Mouse (Mus musculus) megakaryocyte-erythroid progenitor cell, adult 5-6 weeks (primary cell): ENCODE data around the gene Cela2a. TPM values are rescaled to one million over a fixed set of nuclear protein-coding genes. Genes with fewer than 3 reads are reported as not detected.

Source experiments
- ATAC-seq: replicated peaks from 2 replicates; pipeline ENCODE4 v1.8.0; 2016; ENCODE audit warnings: mild to moderate bottlenecking, inconsistent platforms; ENCODE audit not compliant: severe bottlenecking, poor library complexity, low FRiP score, low TSS enrichment
- total RNA-seq, 2 experiments: library from RNA; stranded (forward) in 1 of 2; stranded (reverse) in 1 of 2; fragments of 200-1000, 215-1000 nt in 1 of 2; fragments of >200 nt in 1 of 2; fragmentation: Nextera tagmentation in 1 of 2; gene quantifications; 2 replicates each; pipeline ENCODE4 v1.2.3; 2014 to 2017

Gene Cela2a
- total RNA-seq, 2 experiments from 2014 or later, result not detected

DNA sequence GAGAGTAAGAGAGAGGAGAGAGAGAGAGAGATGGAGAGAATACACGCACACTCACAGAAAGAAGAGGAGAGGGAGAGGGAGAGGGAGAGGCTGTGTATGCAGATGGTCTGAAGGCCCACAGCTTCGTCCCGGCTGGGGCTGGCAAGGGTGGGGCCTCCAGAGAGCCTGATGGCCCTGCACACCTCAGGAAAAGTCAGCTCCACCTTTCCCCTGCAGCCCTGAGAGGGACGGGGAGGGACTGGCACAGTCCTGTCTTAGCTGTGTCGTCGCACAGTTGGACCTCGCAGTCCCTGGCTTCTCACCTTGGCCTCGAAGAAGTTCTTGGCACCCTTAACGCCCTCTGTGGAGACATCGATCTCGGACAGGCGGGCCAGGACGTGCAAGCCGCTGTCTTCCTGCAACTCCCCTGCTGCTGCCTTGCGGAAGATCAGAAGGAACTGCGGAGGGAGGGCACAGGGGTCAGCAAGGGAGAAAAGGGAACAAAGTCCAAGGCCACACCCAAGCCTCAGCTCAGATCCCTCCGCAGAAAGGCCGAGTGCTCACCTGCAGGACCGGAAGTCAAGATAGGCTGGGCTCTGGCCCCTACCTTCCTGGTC lies 34.4 kb upstream of the Cela2a start:
- no peak for ATAC-seq

DNA sequence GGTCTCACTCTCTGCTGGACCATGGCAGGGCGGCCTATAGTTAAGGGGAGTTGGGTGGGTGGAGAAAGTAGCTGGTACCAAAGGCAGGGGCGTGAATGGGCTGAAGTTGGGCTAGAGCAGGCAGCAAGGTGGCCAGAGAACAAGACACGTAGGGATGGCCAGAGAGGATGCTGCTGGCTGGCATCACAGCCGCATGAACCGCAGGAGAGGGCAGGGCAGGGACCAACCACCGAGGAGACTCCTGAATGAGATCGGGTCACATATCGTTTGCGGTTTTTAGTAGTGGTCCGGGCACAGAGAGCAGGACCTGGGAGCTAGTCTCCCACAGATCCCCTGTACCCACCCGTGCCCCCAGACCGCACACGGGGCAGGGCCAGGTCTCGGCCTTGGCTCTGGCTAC lies 33.4 kb upstream of the Cela2a start:
- ATAC-seq, result no peak

DNA sequence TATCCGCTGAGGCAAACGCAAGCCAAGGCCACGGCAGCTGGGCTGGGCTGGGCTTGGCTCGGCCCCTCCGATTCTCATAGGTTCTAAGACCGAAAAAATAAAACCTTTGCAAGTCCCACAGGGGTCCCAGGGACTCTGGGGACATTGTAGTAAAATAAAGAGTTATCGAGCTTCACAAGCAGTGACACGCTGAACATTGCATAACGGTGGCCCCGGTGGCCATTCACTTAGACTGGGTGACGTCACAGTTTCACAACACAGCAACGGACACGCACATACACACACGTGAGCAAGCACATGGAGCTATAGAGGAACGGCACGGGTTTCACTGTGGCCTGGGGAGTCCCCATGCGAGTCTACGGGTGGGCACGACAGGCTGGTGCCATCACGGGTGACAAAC lies 32.5 kb upstream of the Cela2a start:
- no peak for ATAC-seq

DNA sequence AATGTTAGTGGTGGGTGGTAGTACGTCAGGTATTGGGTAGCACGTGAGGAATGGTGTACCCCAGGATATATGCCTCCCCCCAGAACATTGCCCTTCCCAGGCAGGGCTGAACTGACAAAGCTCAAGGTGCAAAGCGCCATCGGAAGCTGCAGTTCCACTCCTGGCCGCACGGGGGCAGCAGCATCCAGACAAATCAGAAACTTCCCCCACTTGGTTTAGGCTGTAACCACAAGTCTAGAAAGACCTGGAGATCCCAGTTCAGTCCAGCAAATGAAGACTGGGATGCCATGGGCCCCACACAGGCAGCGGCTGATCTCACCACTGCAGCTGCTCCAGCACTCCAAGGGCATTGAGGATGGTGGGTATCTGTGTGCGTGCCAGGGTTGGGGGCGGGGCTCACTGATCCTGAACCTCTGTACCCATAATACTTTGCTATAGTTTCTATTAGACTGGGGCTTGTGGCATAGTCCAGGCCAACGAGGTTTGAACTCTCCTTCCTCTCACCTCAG lies 31.5 kb upstream of the Cela2a start:
- ATAC-seq, result peak; percentile 60

DNA sequence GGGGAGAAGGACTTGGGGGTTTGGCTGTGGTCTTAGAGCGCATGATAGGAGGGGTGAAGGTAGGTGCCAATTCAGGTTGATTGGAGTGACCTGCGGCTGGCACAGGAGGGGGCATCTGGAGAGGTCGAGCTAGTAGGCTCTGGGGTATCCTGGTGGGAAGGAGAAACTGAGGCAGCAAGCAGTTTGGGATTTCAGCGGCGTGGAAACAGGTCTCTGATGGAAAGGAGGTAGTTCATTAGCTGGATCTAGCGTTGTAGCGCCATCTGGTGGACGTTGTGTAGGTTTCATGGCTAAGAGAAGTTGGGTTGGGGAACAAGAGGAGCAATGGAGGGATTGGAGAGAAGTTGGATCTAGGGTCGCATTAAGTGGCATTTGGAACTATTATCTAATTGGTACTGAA lies 27.5 kb upstream of the Cela2a start:
- ATAC-seq, result peak; percentile 45

DNA sequence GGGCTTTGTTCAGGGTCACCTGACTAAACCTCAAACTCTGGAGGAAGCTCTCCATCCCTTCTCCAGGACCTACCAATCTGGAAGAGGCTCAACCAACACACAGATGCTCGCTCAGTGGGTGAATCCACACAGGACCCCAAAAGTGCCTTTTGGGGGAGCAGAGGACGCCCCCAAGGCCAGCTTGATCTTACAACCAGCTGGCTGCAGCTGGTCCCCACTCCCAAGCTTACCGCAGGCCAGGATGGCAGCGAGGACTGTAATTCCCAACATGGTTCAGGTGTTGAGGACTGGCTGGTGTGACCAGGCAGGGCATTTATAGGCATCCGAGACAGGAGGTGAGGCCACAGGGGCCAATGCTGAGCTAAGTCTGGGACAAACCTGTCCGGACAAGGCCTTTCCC lies 20.0 kb upstream of the Cela2a start, which contains the start of gene Ctrc:
Gene Ctrc (minus strand): TSS at position 361 of the 400 bp plus-strand sequence.
- ATAC-seq, result no peak

DNA sequence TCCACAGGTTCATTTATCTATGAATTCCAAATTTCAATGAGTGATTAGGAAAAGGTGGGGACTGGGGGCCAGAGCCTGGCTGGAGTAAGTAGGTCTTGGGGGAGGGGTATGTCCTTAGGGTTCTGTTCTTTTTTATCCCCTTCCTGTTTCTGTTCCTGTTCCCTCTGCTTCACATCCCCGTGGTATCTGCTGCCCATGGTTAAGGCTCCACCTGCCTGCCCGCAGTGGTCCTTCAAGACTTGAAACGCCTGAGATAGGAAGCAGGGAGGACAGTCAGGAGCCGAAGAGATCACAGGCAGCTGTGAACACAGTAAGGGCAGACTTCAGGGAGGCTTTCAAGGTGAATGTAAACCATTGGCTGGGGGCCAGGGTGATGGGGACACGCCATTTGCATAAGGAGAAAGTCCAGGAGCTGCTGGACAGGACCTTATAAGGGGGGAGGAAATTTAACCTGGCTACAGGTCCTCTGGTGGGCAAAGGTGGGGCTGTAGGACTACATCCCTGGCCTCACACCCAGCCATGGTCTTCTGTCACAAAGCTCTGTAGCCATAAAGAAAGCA lies 8.7 kb upstream of the Cela2a start:
- ATAC-seq, result no peak

DNA sequence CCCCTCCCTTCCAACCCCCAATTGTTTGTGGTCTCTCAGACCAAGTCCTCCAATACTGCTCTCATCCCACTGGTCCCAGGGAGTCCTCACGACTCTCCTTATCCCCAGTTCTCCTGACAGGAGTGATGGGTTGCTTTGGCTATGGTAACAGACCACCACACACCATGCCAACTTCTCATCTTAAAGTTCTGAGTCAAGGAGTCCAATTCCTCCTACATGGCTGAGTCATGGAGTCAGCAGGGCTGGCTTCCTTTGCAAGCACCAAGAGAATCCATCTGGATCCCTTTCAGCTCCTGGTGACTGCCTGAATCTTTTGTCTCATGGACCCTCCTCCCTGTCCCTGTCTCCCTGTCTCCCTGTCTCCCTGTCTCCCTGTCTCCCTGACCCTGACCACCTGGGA lies 8.0 kb upstream of the Cela2a start:
- ATAC-seq, result no peak

DNA sequence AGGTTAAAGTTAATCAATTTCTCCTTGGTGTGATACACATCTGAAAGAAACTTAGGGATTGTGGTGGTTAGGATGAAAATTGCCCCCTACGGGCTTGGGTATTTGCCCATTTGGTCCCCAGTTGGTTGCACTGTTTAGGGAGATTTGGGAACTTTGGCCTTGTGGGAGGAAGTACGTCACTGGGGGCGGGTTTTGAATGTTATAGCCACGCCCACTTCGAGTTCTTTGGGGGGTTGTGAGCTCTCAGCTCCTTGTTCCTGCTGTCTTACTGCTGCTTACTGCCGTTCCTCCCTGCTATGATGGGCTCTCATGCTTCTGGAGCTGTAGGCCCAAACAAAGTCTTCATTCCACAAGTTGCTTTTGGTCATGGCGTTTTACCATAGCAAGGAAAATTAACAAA lies 5.4 kb upstream of the Cela2a start:
- ATAC-seq, result no peak

DNA sequence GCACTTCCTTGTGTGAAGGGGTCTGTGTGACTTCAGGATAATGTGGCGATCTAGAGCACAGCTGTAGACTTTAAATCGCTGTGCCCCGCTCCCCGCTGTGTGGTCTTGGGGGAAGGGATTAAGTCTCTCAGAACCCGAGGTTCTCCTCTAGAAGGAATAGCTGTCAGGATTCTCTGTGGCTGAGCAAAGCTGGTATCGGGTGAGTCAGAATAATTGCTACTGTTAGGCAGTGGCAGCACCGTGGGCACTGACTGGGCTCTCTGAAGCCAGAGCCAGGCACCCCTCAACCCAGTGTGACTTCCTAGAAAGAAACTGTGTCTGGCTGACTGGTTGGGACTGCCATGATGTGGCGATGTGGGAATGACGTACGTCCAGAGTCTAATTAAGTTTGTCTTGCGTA lies 4.4 kb upstream of the Cela2a start:
- no peak for ATAC-seq

DNA sequence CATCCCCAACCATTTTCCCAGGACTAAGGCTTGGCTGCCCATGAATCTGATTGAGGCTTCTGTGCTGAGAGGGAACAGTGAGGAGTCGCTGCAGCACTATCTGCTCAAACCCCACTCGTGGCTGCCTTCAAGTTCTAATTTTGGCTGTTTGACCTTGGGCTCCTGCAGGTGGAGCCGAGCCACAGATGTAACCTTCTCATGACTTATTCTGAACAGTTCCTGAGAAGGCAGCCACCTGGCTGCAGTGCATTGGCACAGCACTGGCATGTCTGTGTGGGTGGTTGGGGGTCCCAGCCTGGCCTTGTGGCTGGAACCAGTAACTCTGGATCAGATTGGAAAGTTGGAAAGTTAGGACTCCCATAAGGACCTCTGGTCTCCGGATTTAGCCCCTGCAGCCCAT lies 2.2 kb upstream of the Cela2a start:
- ATAC-seq, result no peak

DNA sequence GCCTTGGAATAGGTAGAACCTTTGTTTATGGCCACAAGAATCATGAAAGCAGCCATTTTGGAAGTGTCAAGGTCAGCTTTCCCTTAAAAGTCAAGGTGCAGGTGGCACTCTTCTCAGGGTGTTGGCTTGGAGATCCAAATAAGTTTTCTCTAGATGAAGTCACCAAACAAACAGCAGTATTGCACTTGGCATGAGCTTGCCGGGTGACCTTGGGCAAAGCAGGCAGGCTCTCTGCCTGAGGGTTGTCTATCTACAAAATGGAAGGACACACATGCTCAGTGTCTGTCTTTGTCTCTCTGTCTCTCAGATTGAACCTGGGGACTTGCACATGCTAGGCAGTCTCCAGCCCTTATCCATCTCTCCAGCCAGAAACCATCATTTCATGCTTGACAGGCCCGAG lies 1.4 kb upstream of the Cela2a start:
- no peak for ATAC-seq

DNA sequence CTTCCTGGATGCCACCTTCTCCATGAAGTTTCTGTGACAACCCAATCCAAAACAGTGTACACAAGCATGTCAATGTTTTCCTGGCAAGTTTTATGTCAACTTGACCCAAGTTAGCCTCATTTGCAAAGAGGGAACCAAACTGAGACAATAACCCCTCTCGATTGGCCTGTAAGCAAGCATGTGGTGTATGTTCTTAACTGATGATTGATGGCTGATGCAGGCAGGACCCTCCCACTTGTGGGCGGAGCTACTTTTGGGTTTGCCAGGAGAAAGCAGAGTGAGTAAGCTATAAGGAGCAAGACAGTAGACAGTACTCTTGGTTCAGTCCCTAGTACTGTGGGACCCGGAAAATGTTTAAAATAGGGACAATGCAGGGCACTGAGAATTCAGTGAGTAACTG lies 3.0 kb downstream of the Cela2a start:
- ATAC-seq, result peak; percentile 93

DNA sequence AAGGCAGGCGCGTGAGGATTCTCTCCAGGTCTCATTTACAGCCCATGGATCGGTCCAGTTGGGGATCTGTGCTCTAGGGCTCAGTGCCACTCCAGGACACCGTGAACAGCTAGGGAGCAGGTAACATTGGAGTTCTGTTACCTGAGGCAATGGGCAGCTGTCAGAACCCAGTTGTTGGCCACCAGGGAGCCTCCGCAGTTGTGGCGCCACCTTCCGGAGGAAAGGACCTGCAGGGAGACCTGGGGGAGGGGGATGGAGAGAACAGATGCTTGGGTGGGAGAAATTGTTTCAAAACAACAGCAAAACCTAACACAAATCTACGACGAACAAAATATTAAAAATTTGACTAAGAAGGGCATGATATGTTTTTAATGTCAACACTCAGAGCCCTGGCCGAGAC lies 3.9 kb downstream of the Cela2a start:
- ATAC-seq, result 0 out of 2 replicates have a peak, but pooled peaks have one; percentile 6

DNA sequence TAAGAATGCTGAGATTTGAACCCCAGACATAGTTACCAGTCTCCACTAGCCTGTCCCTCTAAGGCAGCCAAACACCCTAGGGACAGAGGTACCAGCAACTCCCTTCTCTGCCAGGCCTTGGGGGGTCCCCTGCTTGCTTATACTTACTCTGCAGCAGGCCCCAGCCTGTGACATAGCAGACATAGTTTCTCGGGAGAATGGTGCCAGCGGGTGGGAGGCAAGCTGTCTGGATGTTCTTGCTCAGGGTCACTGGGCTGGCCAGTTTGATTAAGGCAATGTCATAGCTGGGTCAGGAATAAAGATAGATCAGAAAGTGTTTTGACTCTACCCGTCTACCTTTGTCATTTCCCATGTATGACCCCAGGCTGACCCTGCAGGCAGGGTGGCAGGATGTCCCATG lies 4.8 kb downstream of the Cela2a start:
- ATAC-seq, result no peak

DNA sequence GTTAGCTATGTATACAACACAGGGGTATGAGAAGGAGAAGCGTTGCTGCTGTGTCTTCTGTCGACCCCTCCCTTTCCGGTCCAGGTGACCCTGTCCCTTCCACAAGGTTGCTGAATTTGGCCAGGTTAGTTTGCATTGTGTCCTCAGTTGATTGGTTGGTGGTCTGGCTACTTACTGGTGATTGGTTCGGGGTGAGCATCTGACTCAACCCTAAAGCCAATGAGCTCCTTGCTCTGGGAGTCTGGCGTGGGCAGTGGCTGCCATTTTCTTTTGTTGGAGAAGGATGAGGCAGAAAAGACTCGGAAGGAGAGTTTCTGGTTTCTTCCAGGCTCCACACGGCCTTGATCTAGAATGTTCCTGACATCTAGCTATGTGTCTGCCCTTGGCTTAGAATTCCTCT lies 6.6 kb downstream of the Cela2a start:
- no peak for ATAC-seq

DNA sequence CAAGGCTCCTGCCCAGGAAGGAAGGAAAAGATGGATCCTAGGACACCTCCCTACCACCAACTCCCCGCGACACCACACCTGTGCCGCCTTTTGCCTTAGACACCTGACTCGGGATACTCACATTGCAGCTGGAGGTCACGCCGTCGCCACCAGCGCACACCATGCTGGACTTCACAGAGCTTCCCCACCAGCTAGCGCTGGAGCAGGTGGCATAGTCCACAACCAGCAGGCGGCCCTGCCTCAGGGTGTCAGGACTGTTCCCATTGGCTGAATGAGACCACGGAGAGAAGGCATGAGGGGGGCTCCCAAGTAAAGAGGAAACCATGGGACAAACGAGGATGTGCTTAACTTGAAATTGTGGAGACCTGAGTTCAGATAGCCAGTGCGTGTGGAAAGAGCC lies 7.1 kb downstream of the Cela2a start:
- no peak for ATAC-seq

DNA sequence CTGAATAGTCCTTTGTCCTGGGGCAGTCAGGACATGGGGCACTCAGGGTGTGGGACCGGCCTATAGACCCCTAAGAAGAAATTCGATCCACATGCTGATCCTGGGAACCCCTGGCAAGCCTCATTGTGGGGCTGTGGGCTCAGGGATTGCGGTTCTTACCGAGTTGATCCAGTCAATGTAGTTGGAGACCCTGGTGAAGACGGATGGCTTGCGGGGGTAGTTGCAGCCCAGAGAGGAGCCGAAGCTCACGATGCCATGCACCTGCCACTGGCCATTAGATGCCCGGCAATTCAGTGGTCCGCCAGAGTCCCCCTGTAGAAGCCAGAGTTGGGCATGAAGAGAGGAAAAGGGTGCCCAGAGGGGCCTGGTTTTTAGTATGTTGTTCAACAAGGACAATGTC lies 8.3 kb downstream of the Cela2a start:
- no peak for ATAC-seq

DNA sequence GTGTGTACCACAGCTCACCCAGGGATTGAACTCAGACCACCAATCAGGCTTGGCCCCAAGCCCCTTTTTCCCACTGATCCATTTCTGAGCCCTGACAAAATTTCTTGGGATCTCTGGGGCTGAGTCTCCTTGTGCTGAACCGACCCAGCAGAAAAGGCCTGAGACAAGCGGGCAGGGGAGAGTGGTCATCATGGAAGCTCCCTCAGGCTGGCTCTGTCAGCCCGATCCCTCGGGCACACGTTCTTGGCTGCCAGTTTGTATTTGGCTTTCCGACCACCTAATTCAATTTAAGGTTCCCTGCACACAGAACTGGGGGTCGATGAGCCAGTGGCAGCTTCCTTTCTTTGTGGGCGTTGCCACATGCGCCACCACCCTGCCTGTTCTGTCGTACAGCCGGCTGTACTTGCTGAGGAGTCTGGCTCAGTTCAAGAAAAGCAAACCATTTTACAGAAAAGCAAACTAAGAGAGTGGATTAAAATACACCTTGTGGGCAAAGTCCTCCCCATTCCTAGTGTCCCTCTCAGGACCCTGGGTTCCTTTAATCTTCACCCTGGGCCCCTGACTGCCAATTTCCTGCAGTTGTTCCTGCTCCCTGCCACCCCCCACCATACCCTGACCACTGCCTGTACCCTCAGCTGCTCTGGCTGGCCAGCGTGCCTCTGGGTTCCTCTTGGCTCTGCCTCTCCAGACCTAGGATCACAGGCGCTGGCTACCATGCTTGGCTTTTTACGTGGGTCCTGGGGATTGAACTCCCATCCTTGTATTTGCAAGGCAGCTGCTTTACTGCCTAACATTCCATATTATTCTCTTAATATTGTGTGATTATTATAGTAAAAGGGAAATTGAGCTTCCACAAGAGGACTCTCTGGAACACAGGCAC lies 8.9 kb downstream of the Cela2a start:
- ATAC-seq, result no peak

DNA sequence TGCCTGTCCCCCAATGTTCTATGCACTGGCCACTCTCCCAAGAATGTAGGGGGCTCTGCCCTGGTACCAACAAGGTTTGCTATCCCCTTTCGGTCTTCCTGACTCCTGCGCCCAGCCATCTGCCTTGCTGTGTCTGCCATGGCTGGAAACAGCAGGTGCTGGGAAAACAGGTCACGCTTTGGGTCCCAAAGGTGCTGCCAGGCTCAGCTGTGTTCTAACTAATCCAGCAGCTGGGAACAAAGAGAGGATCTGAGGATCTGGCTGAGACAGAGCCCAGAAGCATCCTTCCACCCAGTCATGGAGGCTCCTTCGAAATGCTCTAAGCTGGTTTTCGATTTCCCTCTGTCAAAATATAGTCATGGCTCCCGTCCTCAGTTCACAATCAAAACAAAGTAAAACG lies 9.7 kb downstream of the Cela2a start:
- no peak for ATAC-seq

DNA sequence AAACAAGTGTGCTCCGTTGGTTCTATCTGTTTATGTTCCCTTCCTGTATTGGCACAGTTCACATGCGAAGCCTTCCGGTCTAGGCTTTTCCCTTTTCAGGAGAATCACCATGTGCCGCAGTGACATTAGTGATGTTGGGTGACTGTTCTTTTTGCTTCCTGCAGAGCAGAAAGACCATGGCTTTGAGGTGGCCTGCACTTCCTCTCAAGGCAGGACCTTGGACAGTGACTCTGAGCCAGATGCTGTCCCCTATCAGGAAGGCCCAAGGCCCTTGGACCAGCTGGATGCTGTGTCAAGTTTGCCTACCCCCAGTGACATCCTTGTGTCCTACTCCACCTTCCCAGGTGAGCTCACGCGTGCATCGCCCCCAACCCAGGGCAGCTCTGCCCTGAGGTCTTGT lies 14.6 kb downstream of the Cela2a start:
- ATAC-seq, result 0 out of 2 replicates have a peak, but pooled peaks have one; percentile 23
